Comparison of ENCODE assay signal across 17 mouse cellular contexts in genomic region chr1:38657606-38658005, GRCm38 (mm10). TPM values are rescaled to one million over a fixed set of nuclear protein-coding genes. Genes with fewer than 3 reads are reported as not detected.
DNase-seq lines count a peak whose midpoint lies in the region; ATAC-seq lines count a peak whose summit lies in the region.
"Had no signal": no experiment of that assay in that cellular context is flagged by ENCODE, and none has a peak within 500 bp of the region (broad histone marks: within the 10 kb centered on the region; RNA-seq: fewer than 3 reads in every experiment).

No protein-coding gene starts in this region.

- H3K27ac ChIP-seq in heart, embryonic 16.5 days (ENCODE audit: low read length), result no peak overlapping the region
- H3K27ac ChIP-seq in embryonic facial prominence, embryonic 15.5 days (replicated peaks), result peak overlapping the region; percentile 29
- no peak overlapping the region for H3K27ac ChIP-seq in hindbrain, embryonic 16.5 days (ENCODE audit: low read depth, low read length)
- H3K27ac ChIP-seq: lung, embryonic 15.5 days; neural tube, embryonic 13.5 days had no signal

- no peak for ATAC-seq in heart, embryonic 16.5 days (replicated peaks; ENCODE audit: extremely low read depth, insufficient read depth, low FRiP score)
- no peak for ATAC-seq in embryonic facial prominence, embryonic 15.5 days (ENCODE audit: insufficient number of reproducible peaks, low FRiP score, low TSS enrichment, low read depth)
- ATAC-seq in megakaryocyte progenitor cell, adult 5-6 weeks (replicated peaks; ENCODE audit: poor library complexity), result peak; percentile 63
- ATAC-seq in hindbrain, embryonic 16.5 days, result no peak
- ATAC-seq: forebrain, embryonic 14.5 days; Patski had no signal

- H3K9me3 ChIP-seq in heart, embryonic 16.5 days (replicated peaks; ENCODE audit: control insufficient read depth, low read length), result 0 out of 2 replicates have a peak, but pooled peaks cover 2% of the 10 kb centered on the region
- H3K9me3 ChIP-seq in embryonic facial prominence, embryonic 15.5 days (replicated peaks), result no peaks in the 10 kb centered on the region
- H3K9me3 ChIP-seq in hindbrain, embryonic 16.5 days (ENCODE audit: control insufficient read depth, low read length), result no peaks in the 10 kb centered on the region
- H3K9me3 ChIP-seq: lung, embryonic 15.5 days; neural tube, embryonic 13.5 days had no signal

- no peak overlapping the region for H3K4me3 ChIP-seq in heart, embryonic 16.5 days (ENCODE audit: low read length)
- H3K4me3 ChIP-seq in embryonic facial prominence, embryonic 15.5 days (replicated peaks), result no peak overlapping the region
- H3K4me3 ChIP-seq in hindbrain, embryonic 16.5 days (ENCODE audit: low read length), result no peak overlapping the region
- H3K4me3 ChIP-seq: lung, embryonic 15.5 days; neural tube, embryonic 13.5 days had no signal

- intact Hi-C loops in heart, postnatal 14 days (cut with DNase I), result no loop called here

- H3K27me3 ChIP-seq in heart, embryonic 16.5 days (ENCODE audit: control insufficient read depth, insufficient read depth, low read length), result no peaks in the 10 kb centered on the region
- H3K27me3 ChIP-seq in embryonic facial prominence, embryonic 15.5 days, result no peaks in the 10 kb centered on the region
- no peaks in the 10 kb centered on the region for H3K27me3 ChIP-seq in hindbrain, embryonic 16.5 days (replicated peaks; ENCODE audit: control insufficient read depth, insufficient read depth, low read length)
- H3K27me3 ChIP-seq: lung, embryonic 15.5 days; neural tube, embryonic 13.5 days; Patski had no signal

- H3K4me2 ChIP-seq in heart, embryonic 16.5 days (ENCODE audit: low read depth, low read length), result 0 out of 2 replicates have a peak overlapping the region, but pooled peaks have one; percentile 4
- no peak overlapping the region for H3K4me2 ChIP-seq in embryonic facial prominence, embryonic 15.5 days (replicated peaks)
- no peak overlapping the region for H3K4me2 ChIP-seq in hindbrain, embryonic 16.5 days (ENCODE audit: low read length)
- H3K4me2 ChIP-seq: lung, embryonic 15.5 days; midbrain, embryonic 11.5 days; neural tube, embryonic 13.5 days had no signal

- WGBS in heart, embryonic 16.5 days, result 72% methylated on average over 7 of the region's 7 CpGs
- WGBS in embryonic facial prominence, embryonic 15.5 days, result 32% methylated on average over 7 of the region's 7 CpGs
- WGBS in hindbrain, embryonic 16.5 days, result 78% methylated on average over 7 of the region's 7 CpGs

- no peak overlapping the region for H3K9ac ChIP-seq in heart, embryonic 16.5 days (ENCODE audit: low read length)
- H3K9ac ChIP-seq in embryonic facial prominence, embryonic 15.5 days, result no peak overlapping the region
- no peak overlapping the region for H3K9ac ChIP-seq in hindbrain, embryonic 16.5 days (ENCODE audit: low read depth, low read length)
- H3K9ac ChIP-seq: lung, embryonic 15.5 days; neural tube, embryonic 13.5 days had no signal

- no peaks in the 10 kb centered on the region for H3K4me1 ChIP-seq in heart, embryonic 16.5 days (ENCODE audit: control insufficient read depth, insufficient read depth, low read length)
- peaks cover 37% of the 10 kb centered on the region for H3K4me1 ChIP-seq in embryonic facial prominence, embryonic 15.5 days
- no peaks in the 10 kb centered on the region for H3K4me1 ChIP-seq in hindbrain, embryonic 16.5 days (ENCODE audit: control insufficient read depth, insufficient read depth, low read depth, low read length)
- H3K4me1 ChIP-seq: lung, embryonic 15.5 days had no signal

- no peak for DNase-seq in heart, postnatal 14 days
- peak; percentile 70 to 74 for DNase-seq in thymus, postnatal 10 days (ENCODE audit: low spot score in 2 of 2)
- DNase-seq in urinary bladder, postnatal 4 days (ENCODE audit: low spot score in 2 of 2), result no peak
- no peak for DNase-seq in adrenal gland, postnatal 4 days (ENCODE audit: low spot score in 2 of 2)
- DNase-seq: adrenal gland, postnatal 14 days; heart, postnatal 4 days; kidney, adult 8-10 months; right cerebral cortex, postnatal 4 days had no signal

- no peaks in the 10 kb centered on the region for H3K36me3 ChIP-seq in heart, embryonic 16.5 days (ENCODE audit: control insufficient read depth, insufficient read depth)
- no peaks in the 10 kb centered on the region for H3K36me3 ChIP-seq in embryonic facial prominence, embryonic 15.5 days
- no peaks in the 10 kb centered on the region for H3K36me3 ChIP-seq in hindbrain, embryonic 16.5 days (ENCODE audit: control insufficient read depth, insufficient read depth, low read length)
- H3K36me3 ChIP-seq: lung, embryonic 15.5 days; neural tube, embryonic 13.5 days had no signal

RNA-seq across cellular contexts. Expression of gene Aff3, which starts 7.1 kb away (rescaled TPM):
- 1.7 and 2.2 TPM in 2 replicates for polyA plus RNA-seq in heart, embryonic 16.5 days (2015; fragmentation: Nextera tagmentation; extraction: Ambion mirVana)
- total RNA-seq in heart, postnatal 14 days (2021), result 1 to 10 TPM; 4.4 to 5.8 TPM
- polyA plus RNA-seq in embryonic facial prominence, embryonic 15.5 days (2015; fragmentation: Nextera tagmentation; extraction: Ambion mirVana), result 15.4 and 16.0 TPM in 2 replicates
- total RNA-seq in megakaryocyte progenitor cell, adult 5-6 weeks (2015), result 18.2 and 26.9 TPM in 2 replicates
- 11.8 and 34.6 TPM in 2 replicates for total RNA-seq in megakaryocyte progenitor cell, adult 5-6 weeks (2017)
- total RNA-seq in adrenal gland, postnatal 4 days (2021), result 10 to 100 TPM; 15.3 to 16.4 TPM
- 8.4 TPM in 2 replicates for polyA plus RNA-seq in hindbrain, embryonic 16.5 days (2015; fragmentation: Nextera tagmentation; extraction: Ambion mirVana)

Comparison
In these comparisons a context has a peak if more than half of its experiments do, and no peak if none do; other contexts are left out.
1. DNase-seq: peak in thymus, postnatal 10 days (2 of 2); none in heart, postnatal 14 days (0 of 2), urinary bladder, postnatal 4 days (0 of 2) and adrenal gland, postnatal 4 days (0 of 2).